Mouse (Mus musculus) urinary bladder, postnatal 14 days (tissue): ENCODE data around the gene Zranb1.

Experiments
- DNase-seq: peaks from one replicate; pipeline ENCODE4 v3.0.0; 2021; ENCODE audit warnings: low spot score

The Zranb1 gene

GRCm38 (mm10) chr7:132930850-132931559 is at the start of gene Zranb1:
Gene Zranb1, plus strand, starts transcription at chr7:132931142.
- DNase-seq, result peak; percentile 98

DNA sequence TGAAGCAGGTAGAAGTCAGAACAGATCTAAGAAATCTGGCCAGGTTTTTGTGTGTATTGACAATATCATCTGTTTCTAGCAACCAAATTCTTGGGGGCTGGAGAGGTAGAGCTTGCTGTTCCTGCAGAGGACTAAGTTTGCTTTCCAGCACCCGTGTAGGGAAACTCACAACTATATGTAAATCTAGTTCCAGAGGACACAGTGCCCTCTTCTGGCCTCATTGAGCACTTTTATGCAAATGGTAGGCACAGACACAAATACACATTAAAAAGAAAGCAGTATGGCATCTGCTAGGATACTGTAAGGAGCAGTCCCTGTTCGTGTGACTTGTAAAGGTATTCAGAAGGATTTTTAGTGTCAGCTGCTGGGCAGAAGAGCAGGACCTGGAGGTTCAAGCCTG is 48.6 kb upstream of the Zranb1 start:
- DNase-seq, result no peak

DNA sequence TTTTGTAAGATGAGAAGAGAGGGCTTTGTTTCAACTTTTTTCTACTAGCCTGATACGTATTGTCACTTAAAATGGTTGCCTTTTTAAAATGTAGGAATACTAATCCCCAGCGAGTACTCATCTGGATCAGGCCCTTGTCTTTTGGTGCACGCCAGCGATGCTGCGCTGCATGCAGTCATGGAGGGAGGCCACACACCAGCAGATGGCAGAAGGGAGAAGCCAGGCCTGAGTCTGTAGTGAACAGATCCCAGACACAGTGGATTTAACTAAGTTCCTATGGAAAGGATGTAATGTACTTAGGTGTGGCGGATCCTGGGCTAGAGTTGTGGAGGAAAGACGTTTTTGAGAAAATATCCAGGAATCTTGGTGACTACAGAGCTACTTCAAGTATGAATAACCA is 46.9 kb upstream of the Zranb1 start:
- no peak for DNase-seq

GRCm38 (mm10) chr7:132887019-132887804 is 43.7 kb upstream of the Zranb1 start:
- no peak for DNase-seq

GRCm38 (mm10) chr7:132888052-132888451 is 42.9 kb upstream of the Zranb1 start:
- DNase-seq, result no peak

DNA sequence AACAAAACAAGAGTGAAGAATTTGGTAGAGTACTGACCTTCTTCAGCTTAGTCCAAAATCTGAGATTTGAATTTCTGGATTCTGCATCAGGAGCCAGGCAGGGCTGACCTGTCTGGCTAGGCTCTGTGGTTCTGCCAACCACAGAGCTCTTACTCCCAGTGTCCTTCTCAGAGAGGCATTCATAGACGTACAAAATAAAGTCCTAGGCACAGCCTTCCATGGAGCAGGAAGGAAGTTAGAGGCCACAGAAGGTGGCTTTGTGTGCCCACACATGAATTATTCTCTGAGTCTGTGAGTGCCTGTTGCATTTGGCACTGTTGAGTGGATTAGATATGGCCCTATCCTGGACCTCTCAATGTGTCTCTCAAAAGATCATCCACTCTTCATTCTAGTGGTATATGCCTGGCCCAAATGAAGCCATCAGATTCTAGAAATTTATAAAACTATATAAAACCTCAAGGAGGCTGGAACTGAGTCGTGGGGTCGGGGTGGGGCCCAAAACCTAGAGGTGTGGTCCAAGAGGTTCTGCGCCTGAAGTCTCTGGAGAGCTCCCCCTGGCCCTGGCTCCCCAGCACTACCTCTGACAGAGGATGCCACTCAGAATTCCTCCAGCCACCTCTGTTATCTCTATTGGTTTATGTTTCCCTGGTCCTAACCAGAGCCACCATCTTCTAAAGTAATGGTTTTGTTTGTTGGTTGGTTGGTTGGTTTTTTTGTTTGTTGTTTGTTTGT is 42.3 kb upstream of the Zranb1 start:
- no peak for DNase-seq

GRCm38 (mm10) chr7:132889691-132890090 is 41.3 kb upstream of the Zranb1 start:
- DNase-seq, result no peak

GRCm38 (mm10) chr7:132890201-132890600 is 40.7 kb upstream of the Zranb1 start:
- DNase-seq, result no peak

- no peak for DNase-seq
Measured at GRCm38 (mm10) chr7:132891561-132892310, 39.2 kb upstream of the Zranb1 start.

DNA sequence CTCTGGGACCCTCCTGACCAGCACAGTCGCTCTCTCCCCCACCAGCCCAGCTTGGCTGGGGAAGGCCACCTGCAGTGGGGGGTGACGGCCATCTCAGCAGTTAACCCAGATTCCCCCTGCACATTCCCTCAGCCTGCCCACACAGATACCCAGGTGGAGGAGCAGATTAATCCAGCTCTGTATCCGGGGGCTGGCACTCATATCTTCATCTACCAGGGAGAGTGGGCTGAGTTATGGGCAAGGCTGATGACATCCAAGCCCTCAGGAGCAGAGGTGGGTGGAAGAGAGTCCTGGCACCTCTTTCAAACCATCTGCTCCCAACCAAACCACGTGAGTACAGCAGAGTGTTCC is 38.7 kb upstream of the Zranb1 start:
- no peak for DNase-seq

- no peak for DNase-seq
Measured at GRCm38 (mm10) chr7:132892806-132893205, 38.1 kb upstream of the Zranb1 start.

GRCm38 (mm10) chr7:132893336-132893735 is 37.6 kb upstream of the Zranb1 start:
- DNase-seq, result no peak

DNA sequence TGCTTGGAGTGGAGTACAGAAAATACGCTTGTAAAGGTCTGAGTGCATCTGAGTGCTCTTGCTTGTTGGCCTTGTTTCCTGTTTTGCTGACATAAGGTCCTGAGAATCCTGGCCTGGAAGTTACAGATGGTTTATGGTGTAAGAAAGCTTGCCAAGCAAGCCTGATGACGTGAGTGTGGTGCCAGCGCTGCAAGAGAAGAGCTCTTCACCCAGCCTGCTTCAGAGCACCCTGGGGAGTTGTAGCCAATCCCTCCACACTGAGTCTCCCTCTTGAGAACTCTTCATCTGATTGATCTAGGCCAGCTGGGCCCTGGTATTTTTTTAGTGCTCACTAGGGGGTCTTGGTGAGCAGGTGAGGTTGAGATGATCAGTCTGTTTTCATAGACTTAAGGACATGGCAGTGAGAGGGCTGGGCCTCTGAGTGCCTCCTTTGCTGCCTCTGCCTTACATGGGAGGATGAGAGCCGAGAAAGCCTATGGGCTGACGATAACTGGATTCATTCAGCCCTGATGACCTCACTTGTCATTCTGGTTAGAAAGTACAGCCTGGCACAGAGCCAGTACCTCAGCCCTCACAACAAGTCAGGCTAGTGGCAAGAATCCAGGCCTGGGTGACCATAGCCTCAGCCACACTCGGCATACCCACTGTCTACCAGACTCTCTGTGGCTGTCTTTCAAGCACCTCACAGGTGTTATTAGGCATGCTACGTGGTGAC is 35.9 kb upstream of the Zranb1 start:
- DNase-seq, result peak; percentile 27

DNA sequence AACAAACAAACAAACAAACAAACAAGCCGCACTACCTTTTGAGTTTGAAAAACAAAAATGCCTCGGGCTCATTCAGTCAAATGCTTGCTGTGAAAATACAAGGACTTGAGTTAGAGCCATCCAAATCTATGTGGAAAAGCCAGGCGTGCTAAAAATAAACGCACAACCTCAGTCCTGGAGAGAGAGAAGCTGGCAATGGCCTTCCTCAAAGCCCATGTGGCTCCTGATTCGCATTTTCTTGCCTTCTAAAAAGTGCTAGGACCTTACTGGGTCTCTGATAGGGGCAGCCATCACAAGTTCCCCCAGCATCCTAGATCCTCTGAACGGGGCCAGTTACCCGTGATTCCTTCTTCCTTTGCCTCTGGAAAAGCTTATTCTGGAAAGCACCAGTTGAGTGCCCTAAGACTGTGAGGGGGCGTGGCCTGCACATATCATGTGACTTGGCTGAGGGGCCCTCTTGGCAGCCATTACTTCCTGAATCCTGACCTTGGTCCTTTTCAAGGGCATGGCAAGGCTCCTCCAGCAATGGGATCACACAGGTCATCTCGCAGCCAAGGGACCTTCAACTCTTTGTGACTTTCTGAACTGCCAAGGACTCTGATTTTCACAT is 34.6 kb upstream of the Zranb1 start:
- no peak for DNase-seq

DNA sequence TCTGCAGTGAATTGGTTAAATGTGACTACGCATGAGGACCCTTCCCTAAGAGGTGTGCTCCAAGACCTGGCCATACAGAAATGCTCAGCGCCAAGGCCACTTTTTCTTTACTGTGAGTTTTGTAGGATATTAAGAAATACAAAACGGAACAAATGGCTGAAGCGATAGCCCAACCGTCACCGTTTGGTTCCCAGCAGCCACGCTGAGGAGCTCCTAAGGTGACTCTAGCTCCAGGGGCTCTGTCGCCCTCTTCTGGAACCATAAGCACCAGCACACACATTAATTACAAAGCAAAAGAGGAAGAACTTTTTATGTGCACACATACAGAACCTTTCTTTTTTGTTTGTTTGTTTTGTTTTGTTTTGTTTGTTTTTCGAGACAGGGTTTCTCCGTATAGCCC is 33.7 kb upstream of the Zranb1 start:
- no peak for DNase-seq

- no peak for DNase-seq
Measured at GRCm38 (mm10) chr7:132898234-132898633, 32.7 kb upstream of the Zranb1 start.

DNA sequence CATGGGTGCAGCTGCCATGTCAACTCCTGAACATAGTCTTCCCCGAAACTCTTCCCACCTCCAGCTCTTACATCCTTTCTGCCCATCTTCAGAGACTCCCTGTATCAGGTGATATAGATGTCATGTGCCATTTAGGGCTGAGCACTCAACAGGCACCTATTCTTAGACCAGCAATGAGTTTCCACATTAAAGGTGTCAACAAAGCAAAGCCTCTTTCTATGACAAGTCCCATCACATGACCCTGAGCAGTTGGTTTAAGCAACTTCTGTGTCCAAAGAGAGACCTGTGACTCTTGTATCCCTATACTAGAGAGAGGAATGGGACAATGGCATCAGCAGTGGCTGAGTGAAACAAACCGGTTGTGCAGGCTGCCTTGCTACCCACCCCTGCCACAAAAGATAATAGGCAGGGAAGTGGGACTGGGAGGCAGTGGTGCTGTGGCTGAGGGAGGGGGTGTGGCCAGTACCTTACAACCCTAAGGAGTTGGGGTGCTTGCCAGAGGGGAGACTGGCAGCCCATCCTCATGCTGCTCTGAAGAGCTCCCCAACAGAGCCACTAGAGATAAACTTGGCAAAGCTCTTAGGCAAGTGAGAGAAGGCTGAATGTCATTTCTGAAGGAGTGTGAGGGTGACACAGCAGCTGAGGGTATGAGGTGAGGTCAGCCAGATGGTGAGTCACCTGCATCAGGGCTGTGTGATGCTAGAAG is 30.0 kb upstream of the Zranb1 start:
- DNase-seq, result peak; percentile 11

- no peak for DNase-seq
Measured at GRCm38 (mm10) chr7:132903796-132904195, 27.1 kb upstream of the Zranb1 start.

GRCm38 (mm10) chr7:132921971-132922370 is 9.0 kb upstream of the Zranb1 start:
- no peak for DNase-seq

DNA sequence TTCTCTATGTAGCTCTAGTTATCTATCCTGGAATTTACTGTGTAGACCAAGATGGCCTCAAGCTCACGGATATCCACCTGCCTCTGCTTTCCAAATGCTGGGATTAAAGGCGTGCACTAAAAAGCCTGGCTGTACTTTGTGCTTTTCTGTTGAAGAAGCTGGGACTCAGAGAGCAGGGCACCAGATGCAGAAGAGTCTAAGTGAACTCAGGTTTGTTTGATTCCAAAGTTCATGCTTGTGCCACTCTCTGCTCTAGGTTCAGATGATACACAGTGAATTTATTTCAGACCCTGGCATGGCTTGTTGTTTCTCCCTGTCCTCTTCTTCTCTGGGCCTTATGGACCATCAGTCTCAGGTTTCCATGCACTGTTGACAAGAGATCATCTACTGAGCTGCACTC is 5.7 kb upstream of the Zranb1 start:
- DNase-seq, result no peak

GRCm38 (mm10) chr7:132927201-132927600 is 3.7 kb upstream of the Zranb1 start:
- no peak for DNase-seq
